Mouse (Mus musculus): ENCODE data around the gene Ripply2.

DNA sequence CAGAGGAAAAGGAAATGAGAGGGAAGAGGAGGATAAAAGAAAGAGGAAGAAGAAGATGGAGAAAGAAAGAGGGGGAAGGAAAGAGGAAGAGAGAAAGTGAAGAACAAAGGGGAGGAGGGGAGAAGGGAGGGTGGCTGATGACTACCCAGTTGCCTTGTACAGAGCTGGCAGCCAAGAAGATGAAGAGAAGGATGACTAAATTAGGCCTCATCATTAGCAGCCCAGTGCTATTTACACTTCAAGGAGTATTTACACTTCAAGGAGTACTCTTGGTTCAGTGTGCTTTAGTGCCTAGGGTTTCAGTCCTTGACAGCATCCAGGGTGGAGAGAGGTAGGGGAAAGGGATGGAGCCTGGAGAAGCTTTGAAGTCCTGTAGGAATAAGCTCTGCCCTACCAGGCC is 35.3 kb upstream of the Ripply2 start:
- no peak for TF ChIP-seq MAFK (IDR thresholded peaks at IDR 0.05; ENCODE audit: insufficient read depth, low read depth, low read length)
- no peak for TF ChIP-seq ZNF384 (IDR thresholded peaks at IDR 0.05; ENCODE audit: low read depth, low read length)
- TF ChIP-seq HCFC1 (IDR thresholded peaks at IDR 0.05; ENCODE audit: borderline replicate concordance, insufficient read depth, low read length): no peak
